Mouse (Mus musculus): ENCODE measurements around the gene Fanca.

DNA sequence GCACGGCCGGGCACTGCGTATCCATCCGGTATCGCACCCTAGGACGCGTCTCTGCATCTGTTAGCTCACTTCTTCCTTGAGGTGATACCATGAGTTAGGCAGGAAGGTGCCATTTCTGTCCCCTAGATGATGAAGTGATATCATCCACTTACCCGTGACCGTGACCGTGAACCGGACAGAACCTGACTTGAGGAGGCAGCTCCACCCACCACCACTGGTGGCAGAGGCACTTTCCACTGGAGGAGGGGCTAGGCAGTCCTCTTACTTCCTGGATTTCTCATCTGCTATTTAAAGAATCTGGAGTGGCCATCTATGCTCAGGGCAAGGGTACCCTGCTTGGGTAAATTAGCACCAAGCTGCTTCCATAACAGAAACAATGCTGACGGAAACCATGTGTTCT lies 25.0 kb upstream of the Fanca start:
- TF ChIP-seq CTCF (IDR thresholded peaks at IDR 0.05; ENCODE audit: low read depth): no peak
- TF ChIP-seq EP300 (IDR thresholded peaks at IDR 0.05; ENCODE audit: low read depth): no peak

All from liver, embryonic 14.5 days (tissue).